Mouse (Mus musculus) midbrain, embryonic 11.5 days (tissue): Measurements from ENCODE around the gene Ttc9. TPM values are rescaled to one million over a fixed set of nuclear protein-coding genes. Genes with fewer than 3 reads are reported as not detected.

Experiments used
- ATAC-seq: fragments of 200-750 bp; cut with Nextera tagmentation; 2 replicates; pipeline ENCODE4 v1.8.0; 2017; ENCODE audit warnings: moderate TSS enrichment, moderate library complexity; ENCODE audit not compliant: low FRiP score
- DNase-seq: peaks from one replicate; pipeline ENCODE4 v3.0.0; 2015; ENCODE audit warnings: low spot score; ENCODE audit errors: missing footprints
- H3K27ac ChIP-seq: fragments of 300-500 bp; sonication (generic); 2 replicates; pipeline ENCODE4 v1.5.1; 2014; ENCODE audit warnings: low read depth, low read length
- H3K27me3 ChIP-seq: fragments of 300-500 bp; sonication (generic); 2 replicates; pipeline ENCODE4 v1.6.1; 2014; ENCODE audit warnings: mild to moderate bottlenecking, low read length, moderate library complexity, mixed read lengths; ENCODE audit not compliant: control insufficient read depth, insufficient read depth
- H3K36me3 ChIP-seq: fragments of 300-500 bp; sonication (generic); 2 replicates; pipeline ENCODE4 v1.6.1; 2014; ENCODE audit warnings: mild to moderate bottlenecking, low read length, moderate library complexity, mixed read lengths; ENCODE audit not compliant: control insufficient read depth, insufficient read depth
- H3K4me1 ChIP-seq: fragments of 300-500 bp; sonication (generic); 2 replicates; pipeline ENCODE4 v1.6.1; 2014; ENCODE audit warnings: low read length; ENCODE audit not compliant: control insufficient read depth, insufficient read depth
- H3K4me2 ChIP-seq: fragments of 300-500 bp; sonication (generic); 2 replicates; pipeline ENCODE4 v1.6.1; 2014; ENCODE audit warnings: mild to moderate bottlenecking, moderate library complexity
- H3K4me3 ChIP-seq: fragments of 300-500 bp; sonication (generic); 2 replicates; pipeline ENCODE4 v1.5.1; 2014; ENCODE audit warnings: low read depth, low read length
- H3K9ac ChIP-seq: fragments of 300-500 bp; sonication (generic); 2 replicates; pipeline ENCODE4 v1.6.1; 2014; ENCODE audit warnings: low read length
- H3K9me3 ChIP-seq: fragments of 300-500 bp; sonication (generic); 2 replicates; pipeline ENCODE4 v1.6.1; 2016; ENCODE audit warnings: low read length; ENCODE audit not compliant: control insufficient read depth
- WGBS: fragments of 180-500 bp; shearing (Covaris S2); extraction: QIAGEN DNeasy Blood & Tissue Kit; methylation state at CpG from one replicate; pipeline ENCODE4 v1.1.7; 2014; 5-methylcytosine and 5-hydroxymethylcytosine counted together
- polyA plus RNA-seq: library from polyadenylated mRNA; unstranded; fragments of >200 nt; fragmentation: Nextera tagmentation; extraction: Ambion mirVana; gene quantifications from 2 replicates; pipeline ENCODE4 v1.2.1, GENCODE M21; 2014

Ttc9 gene
- 2.0 TPM in 2 replicates for polyA plus RNA-seq

GRCm38 (mm10) chr12:81630915-81631660 is at the start of gene Ttc9:
Gene Ttc9, plus strand, starts transcription at chr12:81631249.
- no peaks in the 10 kb centered on the region for H3K9me3 ChIP-seq
- H3K36me3 ChIP-seq: no peaks in the 10 kb centered on the region
- H3K9ac ChIP-seq: peak within 1 kb of the TSS; percentile 81
- WGBS: under 1% methylated on average over 80 of the region's 82 CpGs
- H3K27ac ChIP-seq: peak within 1 kb of the TSS; percentile 37; the same call in 1 of the 2 replicates
- ATAC-seq (peak; percentile 89), DNase-seq (peak; percentile 97)
- H3K4me2 ChIP-seq: peak within 1 kb of the TSS; percentile 94
- peak within 1 kb of the TSS; percentile 49 for H3K4me3 ChIP-seq
- peaks cover 9% of the 10 kb centered on the region; the same call in 1 of the 2 replicates for H3K4me1 ChIP-seq
- no peaks in the 10 kb centered on the region for H3K27me3 ChIP-seq

DNA sequence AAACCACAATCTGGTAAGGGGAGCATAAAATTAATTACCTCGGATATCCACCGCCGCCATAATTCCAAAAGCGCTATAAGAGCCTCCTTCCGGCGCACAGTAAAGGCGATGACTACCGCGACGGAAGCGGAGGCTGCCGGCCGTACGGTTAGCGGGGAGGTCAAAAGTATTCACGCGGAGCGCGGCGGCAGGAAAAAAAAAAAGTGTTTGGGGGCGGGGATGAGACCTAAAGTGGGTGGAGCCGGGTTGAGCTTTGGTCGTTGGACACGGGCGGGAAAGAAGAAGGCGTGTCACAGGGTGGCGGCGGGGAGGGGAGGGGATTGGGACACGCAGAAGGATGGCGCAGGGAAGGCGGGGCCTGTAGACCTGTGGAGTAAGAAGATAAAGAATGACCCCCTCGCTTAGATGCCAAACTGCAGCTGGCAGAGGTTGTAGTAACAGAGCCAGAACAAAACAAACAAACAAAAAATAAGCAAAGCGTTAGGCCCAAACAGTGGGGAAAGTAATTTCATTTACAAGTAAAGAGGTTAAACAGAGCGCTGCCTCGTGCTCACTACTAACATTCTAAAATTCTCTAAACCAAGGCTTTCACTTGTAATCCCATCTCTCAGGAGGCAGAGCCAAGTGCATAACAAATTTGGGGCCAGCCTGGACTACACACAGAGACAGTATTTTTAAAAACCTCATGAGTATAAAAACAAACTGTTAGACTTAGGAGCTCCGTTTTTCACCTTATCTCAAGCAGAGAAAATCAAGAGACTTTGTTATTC is 36.0 kb upstream of the Ttc9 start, which contains the start of gene Med6:
TSS of gene Med6 (minus strand) at position 107 of the 770 bp plus-strand sequence.
- DNase-seq (peak; percentile 100), ATAC-seq (peak; percentile 98)
- Histone ChIP-seq H3K4me3 (peak within 1 kb of the TSS; percentile 80), H3K9me3 (no peaks in the 10 kb centered on the region), H3K27ac (no peak within 1 kb of the TSS), H3K9ac (peak within 1 kb of the TSS; percentile 77), H3K36me3 (no peaks in the 10 kb centered on the region), H3K4me2 (peak within 1 kb of the TSS; percentile 74), H3K27me3 (no peaks in the 10 kb centered on the region), H3K4me1 (peaks cover 5% of the 10 kb centered on the region; the same call in 1 of the 2 replicates)
- 4% methylated on average over 36 of the region's 36 CpGs for WGBS

DNA sequence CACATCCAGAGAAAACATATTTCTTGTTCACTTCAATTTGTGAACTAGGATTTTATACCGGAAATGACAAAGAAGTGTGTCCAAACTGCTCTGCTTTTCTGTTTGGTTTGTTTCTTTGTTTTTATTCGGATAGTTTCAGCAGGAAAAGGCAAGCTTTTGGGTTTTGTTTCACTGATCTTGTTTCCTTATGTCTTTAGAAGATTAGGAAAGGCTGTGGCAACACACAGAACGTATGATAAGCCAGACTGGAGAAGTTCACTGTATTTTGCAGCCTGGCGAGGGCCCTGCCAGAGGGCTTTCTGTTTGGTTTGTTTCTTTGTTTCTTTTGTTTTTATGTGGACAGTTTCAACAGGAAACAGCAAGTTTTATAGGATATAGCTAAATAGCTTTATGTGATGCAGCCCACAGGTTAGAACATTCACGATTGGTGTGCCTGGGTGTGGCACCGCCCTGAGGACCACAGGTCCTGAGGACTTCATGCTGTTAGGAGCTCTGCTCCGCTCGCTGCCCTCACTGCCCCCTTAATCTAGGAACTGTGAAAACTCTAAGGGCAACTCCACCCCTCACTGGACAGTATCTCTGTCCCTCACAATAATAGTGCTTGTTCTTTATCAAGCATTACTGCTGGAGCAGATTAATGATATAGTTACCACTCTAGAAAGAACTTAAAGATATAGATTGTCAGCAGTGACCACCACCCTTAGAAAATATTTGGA is 34.3 kb upstream of the Ttc9 start:
- Histone ChIP-seq H3K4me2 (no peak overlapping the region), H3K4me3 (no peak overlapping the region), H3K9me3 (no peaks in the 10 kb centered on the region), H3K4me1 (peaks cover 5% of the 10 kb centered on the region; the same call in 1 of the 2 replicates), H3K36me3 (no peaks in the 10 kb centered on the region), H3K27me3 (no peaks in the 10 kb centered on the region), H3K9ac (no peak overlapping the region), H3K27ac (no peak overlapping the region)
- DNase-seq: no peak
- 77% methylated on average over 8 of the region's 8 CpGs for WGBS
- ATAC-seq: no peak

DNA sequence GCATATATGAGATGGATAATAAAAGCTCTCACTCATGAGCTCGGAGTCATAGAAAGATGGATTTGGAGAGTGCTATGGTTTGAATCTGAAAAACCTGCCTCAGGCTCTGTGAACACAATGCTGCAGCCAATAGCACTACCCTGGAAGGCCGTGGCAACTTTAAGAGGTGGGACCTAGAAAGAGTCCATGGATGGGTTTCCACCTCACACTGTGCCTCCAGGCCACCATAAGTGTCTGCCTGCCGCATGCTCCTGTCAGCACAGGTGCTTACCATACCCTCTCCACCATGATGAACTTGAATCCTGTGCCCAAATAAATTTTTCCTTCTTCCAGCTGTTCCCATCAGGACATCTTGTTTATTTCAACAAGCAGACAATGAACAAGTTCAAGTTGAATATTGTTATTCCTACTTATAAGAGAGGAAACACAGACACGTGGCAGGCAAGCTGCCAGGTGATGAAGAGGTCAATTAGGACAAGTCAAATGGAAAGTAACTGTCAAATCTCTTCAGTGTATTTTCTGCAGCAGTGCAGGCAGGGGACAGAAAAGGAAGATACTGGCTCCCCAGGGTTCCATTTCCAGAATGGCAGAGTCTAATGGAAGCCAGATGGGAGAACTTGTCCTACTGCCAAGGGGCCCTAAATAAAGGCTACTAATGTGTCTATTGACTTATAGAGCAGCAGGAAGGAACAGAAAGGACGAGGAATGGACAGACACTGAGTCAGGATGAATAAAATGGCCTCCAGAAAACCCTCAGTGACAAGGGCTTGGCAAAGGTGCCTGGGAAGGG is 25.9 kb upstream of the Ttc9 start:
- H3K9me3 ChIP-seq: no peaks in the 10 kb centered on the region
- H3K4me1 ChIP-seq: no peaks in the 10 kb centered on the region
- no peak overlapping the region for H3K27ac ChIP-seq
- ATAC-seq: no peak
- H3K36me3 ChIP-seq: no peaks in the 10 kb centered on the region
- no peak for DNase-seq
- H3K27me3 ChIP-seq: no peaks in the 10 kb centered on the region
- 63% methylated on average over 5 of the region's 5 CpGs for WGBS
- H3K4me2 ChIP-seq: no peak overlapping the region
- no peak overlapping the region for H3K9ac ChIP-seq
- H3K4me3 ChIP-seq: no peak overlapping the region

GRCm38 (mm10) chr12:81609445-81609844 is 21.6 kb upstream of the Ttc9 start:
- no peaks in the 10 kb centered on the region for H3K27me3 ChIP-seq
- H3K4me3 ChIP-seq: no peak overlapping the region
- no peak for DNase-seq
- H3K4me1 ChIP-seq: no peaks in the 10 kb centered on the region
- H3K27ac ChIP-seq: no peak overlapping the region
- ATAC-seq: no peak
- no peaks in the 10 kb centered on the region for H3K36me3 ChIP-seq
- no peaks in the 10 kb centered on the region for H3K9me3 ChIP-seq
- no peak overlapping the region for H3K9ac ChIP-seq
- H3K4me2 ChIP-seq: no peak overlapping the region

GRCm38 (mm10) chr12:81615807-81616206 is 15.2 kb upstream of the Ttc9 start:
- Histone ChIP-seq H3K27me3 (no peaks in the 10 kb centered on the region), H3K4me1 (no peaks in the 10 kb centered on the region), H3K4me3 (no peak overlapping the region), H3K4me2 (no peak overlapping the region), H3K9me3 (no peaks in the 10 kb centered on the region), H3K9ac (no peak overlapping the region), H3K27ac (no peak overlapping the region), H3K36me3 (no peaks in the 10 kb centered on the region)
- no peak for DNase-seq
- no peak for ATAC-seq
- 87% methylated on average over 6 of the region's 6 CpGs for WGBS

- no peaks in the 10 kb centered on the region for H3K4me1 ChIP-seq
- no peaks in the 10 kb centered on the region for H3K27me3 ChIP-seq
- no peak for ATAC-seq
- no peak for DNase-seq
- WGBS: 85% methylated on average over 7 of the region's 7 CpGs
- H3K27ac ChIP-seq: no peak overlapping the region
- no peaks in the 10 kb centered on the region for H3K9me3 ChIP-seq
- H3K36me3 ChIP-seq: no peaks in the 10 kb centered on the region
- no peak overlapping the region for H3K4me2 ChIP-seq
- H3K9ac ChIP-seq: no peak overlapping the region
- H3K4me3 ChIP-seq: no peak overlapping the region
These were observed 14.1 kb upstream of the Ttc9 start for GRCm38 (mm10) chr12:81616980-81617379.

GRCm38 (mm10) chr12:81619302-81619701 is 11.7 kb upstream of the Ttc9 start:
- no peaks in the 10 kb centered on the region for H3K36me3 ChIP-seq
- ATAC-seq (no peak), DNase-seq (peak; percentile 97)
- H3K27me3 ChIP-seq: no peaks in the 10 kb centered on the region
- no peak overlapping the region for H3K4me3 ChIP-seq
- H3K4me1 ChIP-seq: no peaks in the 10 kb centered on the region
- no peaks in the 10 kb centered on the region for H3K9me3 ChIP-seq
- H3K27ac ChIP-seq: no peak overlapping the region
- WGBS: 29% methylated on average over 5 of the region's 5 CpGs
- no peak overlapping the region for H3K9ac ChIP-seq
- H3K4me2 ChIP-seq: no peak overlapping the region
